ENCODE assay signal across 13 mouse cellular contexts in genomic region chr1:73923185-73923584, GRCm38 (mm10).
DNase-seq lines count a peak whose midpoint lies in the region; ATAC-seq and TF ChIP-seq lines count a peak whose summit lies in the region.
"Had no signal": no experiment of that assay in that cellular context is flagged by ENCODE, and none has a peak within 500 bp of the region (broad histone marks: within the 10 kb centered on the region; RNA-seq: fewer than 3 reads in every experiment).

No protein-coding gene starts in this region.

- no peaks in the 10 kb centered on the region for H3K9me3 ChIP-seq in heart, embryonic 13.5 days
- H3K9me3 ChIP-seq: limb, embryonic 15.5 days had no signal

- no peak for ATAC-seq in heart, embryonic 13.5 days (ENCODE audit: extremely low read depth, insufficient number of reproducible peaks, low FRiP score, low TSS enrichment)
- ATAC-seq in erythroblast, adult 5-6 weeks (replicated peaks; ENCODE audit: low FRiP score, poor library complexity, severe bottlenecking), result no peak

- H3K27ac ChIP-seq in heart, adult 2 months, result peak overlapping the region; percentile 79
- peak overlapping the region; percentile 79 for H3K27ac ChIP-seq in heart, embryonic 13.5 days (replicated peaks)
- H3K27ac ChIP-seq: limb, embryonic 15.5 days had no signal

- H3K4me3 ChIP-seq in heart, adult 2 months, result 0 out of 2 replicates have a peak overlapping the region, but pooled peaks have one; percentile 10
- no peak overlapping the region for H3K4me3 ChIP-seq in heart, embryonic 13.5 days
- H3K4me3 ChIP-seq: limb, embryonic 15.5 days; myocyte had no signal

- no peaks in the 10 kb centered on the region for H3K79me2 ChIP-seq in heart, adult 2 months (replicated peaks; ENCODE audit: control insufficient read depth, insufficient read depth, low read length)

- TF ChIP-seq CTCF in heart, adult 2 months (IDR thresholded peaks at IDR 0.05), result no peak

- peak overlapping the region; percentile 29 for H3K9ac ChIP-seq in heart, adult 2 months (ENCODE audit: low read depth, low read length)
- peak overlapping the region; percentile 44 for H3K9ac ChIP-seq in heart, embryonic 13.5 days
- H3K9ac ChIP-seq: limb, embryonic 15.5 days had no signal

- peaks cover 26% of the 10 kb centered on the region for H3K4me1 ChIP-seq in heart, adult 2 months (ENCODE audit: control insufficient read depth, insufficient read depth, low read length)
- peaks cover 60% of the 10 kb centered on the region for H3K4me1 ChIP-seq in heart, embryonic 13.5 days
- H3K4me1 ChIP-seq: limb, embryonic 15.5 days had no signal

- H3K4me2 ChIP-seq in heart, embryonic 13.5 days, result no peak overlapping the region
- H3K4me2 ChIP-seq: limb, embryonic 15.5 days had no signal

- no peaks in the 10 kb centered on the region for H3K27me3 ChIP-seq in heart, adult 2 months (ENCODE audit: control insufficient read depth, insufficient read depth, low read length)
- no peaks in the 10 kb centered on the region for H3K27me3 ChIP-seq in heart, embryonic 13.5 days (replicated peaks)
- H3K27me3 ChIP-seq: limb, embryonic 15.5 days had no signal

- TF ChIP-seq POLR2A in heart, adult 2 months (IDR thresholded peaks at IDR 0.05; ENCODE audit: insufficient read depth, low read depth, low read length), result peak; percentile 56; the same call in 1 of the 2 replicates

- peaks cover 75% of the 10 kb centered on the region for H3K36me3 ChIP-seq in heart, adult 2 months (ENCODE audit: control insufficient read depth, insufficient read depth, low read length)
- H3K36me3 ChIP-seq in heart, embryonic 13.5 days, result peaks cover 100% of the 10 kb centered on the region

- intact Hi-C loops in heart, adult 2 months (cut with DNase I), result loop anchor here (5.0 kb wide), 1 partner anchor 154 kb away; no protein-coding TSS in a partner anchor
- intact Hi-C loops in heart, postnatal 36 days (cut with DNase I), result no loop called here

- peak; percentile 77; the same call in 1 of the 2 replicates for TF ChIP-seq EP300 in heart, adult 2 months (IDR thresholded peaks at IDR 0.05; ENCODE audit: insufficient read depth, low read depth, low read length)

- peak; percentile 54 to 65 for DNase-seq in heart, adult 2 months
- DNase-seq in heart, postnatal 36 days, result no peak
- DNase-seq in kidney, postnatal 10 days, result peak; percentile 62
- peak; percentile 83 for DNase-seq in lung, postnatal 25 days (ENCODE audit: low spot score)
- no peak for DNase-seq in cerebellum, adult 9-10 months
- DNase-seq in layer of hippocampus, adult 11-12 months (ENCODE audit: low spot score), result no peak
- DNase-seq: cerebellum, postnatal 36 days; right cerebral cortex, postnatal 14 days; thymus, postnatal 36 days had no signal

- WGBS in heart, adult 2 months, result 16% methylated on average over 8 of the region's 8 CpGs
- WGBS in heart, embryonic 13.5 days, result 35% methylated on average over 8 of the region's 8 CpGs

Comparison
In these comparisons a context has a peak if more than half of its experiments do, and no peak if none do; other contexts are left out.
1. DNase-seq: peak in heart, adult 2 months (2 of 2), kidney, postnatal 10 days (single experiment) and lung, postnatal 25 days (single experiment); none in heart, postnatal 36 days (0 of 2), cerebellum, adult 9-10 months (single experiment) and layer of hippocampus, adult 11-12 months (single experiment).